Mouse (Mus musculus) adipocyte (in vitro differentiated cells): Measurements from ENCODE around the gene Cept1.
"Not testable (repeated sequence)": the region's sequence is repeated elsewhere in the genome, so short reads cannot be mapped to it uniquely, and the experiment has no call there.

ENCODE experiments used
- DNase-seq: peaks from one replicate; pipeline ENCODE4 v3.0.0-alpha.2; 2016; ENCODE audit warnings: low spot score

The Cept1 gene

DNA sequence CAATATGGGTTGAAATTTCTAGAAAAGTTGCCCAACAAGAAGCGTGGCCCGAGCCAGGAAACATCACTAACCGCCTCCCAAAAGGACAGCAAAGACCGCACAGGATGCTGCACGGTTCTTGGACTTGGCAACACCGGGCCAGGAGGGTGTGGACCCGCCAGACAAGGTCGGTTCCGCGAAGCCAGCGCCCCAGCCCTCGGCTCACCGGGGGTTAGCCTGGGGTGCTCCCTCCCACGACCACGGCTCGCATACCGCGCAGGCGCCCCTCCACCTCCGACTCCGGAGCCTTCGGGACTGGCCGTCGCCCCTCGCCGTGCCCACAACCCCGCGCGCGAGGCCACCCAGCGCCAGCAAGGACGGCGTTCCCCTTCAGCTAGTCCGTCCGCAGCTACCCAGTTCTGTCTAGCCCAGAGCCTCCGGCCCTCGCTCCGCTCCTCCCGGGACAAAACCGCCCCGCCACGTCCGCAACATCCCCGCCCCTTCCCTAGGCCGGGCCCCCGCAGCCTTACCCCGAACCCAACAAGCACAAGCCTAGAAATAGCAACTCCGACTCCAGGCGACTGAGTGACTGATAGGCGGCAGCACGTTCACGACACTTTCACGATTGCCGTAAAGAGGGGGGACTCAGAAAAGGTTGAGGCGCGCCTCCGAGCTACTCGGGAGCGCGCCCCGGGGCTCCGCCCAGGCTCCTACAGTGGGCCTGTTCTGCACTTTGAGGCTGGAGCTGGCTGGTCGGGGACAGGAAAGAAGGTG lies at the start of gene Cept1, which contains the start of gene Dram2:
Cept1 (minus strand) TSS at position 632 of the 753 bp plus-strand sequence.
Dram2 (plus strand) TSS at position 628 of the 753 bp plus-strand sequence.
- DNase-seq, result peak; percentile 94

DNA sequence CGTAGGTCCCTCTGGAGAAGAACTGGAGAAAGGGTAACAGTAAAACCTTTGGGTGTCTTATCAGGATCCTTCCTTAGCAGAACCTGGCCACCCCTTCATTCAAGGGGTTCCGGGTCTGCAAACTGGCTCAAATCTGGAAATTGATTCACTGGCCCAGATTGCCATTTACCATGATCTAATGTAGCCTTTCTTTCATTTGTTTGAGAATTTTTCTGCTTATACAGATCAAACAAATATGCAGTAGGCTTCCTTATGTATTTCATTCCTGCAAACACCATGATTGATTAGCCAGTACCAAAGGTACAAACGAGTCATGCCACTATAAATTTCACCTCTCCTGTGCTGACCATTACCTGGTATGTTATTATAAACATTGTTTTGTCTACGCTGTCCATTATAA lies 46.0 kb upstream of the Cept1 start:
- not testable (repeated sequence) for DNase-seq

DNA sequence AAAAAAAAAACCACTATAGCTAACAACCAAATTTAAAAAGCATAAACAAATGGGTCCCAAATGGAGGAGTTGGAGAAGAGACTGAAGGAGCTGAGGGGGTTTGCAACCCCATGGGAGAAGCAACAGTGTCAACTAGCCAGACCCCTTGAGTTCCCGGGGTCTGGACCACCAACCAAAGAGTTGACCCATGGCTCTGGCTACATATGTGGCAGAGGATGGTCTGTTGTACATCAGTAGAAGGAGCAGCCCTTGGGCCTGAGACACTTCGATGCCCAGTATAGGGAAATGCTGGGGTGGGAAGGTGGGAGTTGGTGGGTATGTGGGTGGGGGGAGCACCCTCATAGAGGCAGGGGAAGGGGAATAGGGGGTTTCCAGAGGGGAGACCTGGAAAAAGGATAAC lies 31.7 kb upstream of the Cept1 start:
- no peak for DNase-seq

DNA sequence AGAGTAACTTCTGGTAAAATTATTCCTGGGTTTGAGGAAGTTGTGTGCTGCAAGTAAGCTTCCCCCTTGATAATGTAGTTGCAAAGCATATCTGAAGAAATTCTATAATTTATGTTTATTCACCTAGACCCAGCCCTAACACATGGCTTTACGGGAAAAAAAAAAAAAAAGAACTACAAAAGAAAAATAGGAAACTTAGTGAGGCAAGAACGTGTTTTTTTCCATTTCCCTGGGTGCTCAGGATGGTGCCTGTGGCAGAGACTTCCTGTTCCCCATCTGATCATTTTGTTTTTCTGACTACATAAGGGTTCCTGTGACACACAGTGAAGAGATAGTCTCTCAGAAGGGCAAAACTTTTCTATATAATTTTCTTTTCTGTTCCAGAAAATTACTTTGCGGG lies 25.6 kb upstream of the Cept1 start:
- no peak for DNase-seq

DNA sequence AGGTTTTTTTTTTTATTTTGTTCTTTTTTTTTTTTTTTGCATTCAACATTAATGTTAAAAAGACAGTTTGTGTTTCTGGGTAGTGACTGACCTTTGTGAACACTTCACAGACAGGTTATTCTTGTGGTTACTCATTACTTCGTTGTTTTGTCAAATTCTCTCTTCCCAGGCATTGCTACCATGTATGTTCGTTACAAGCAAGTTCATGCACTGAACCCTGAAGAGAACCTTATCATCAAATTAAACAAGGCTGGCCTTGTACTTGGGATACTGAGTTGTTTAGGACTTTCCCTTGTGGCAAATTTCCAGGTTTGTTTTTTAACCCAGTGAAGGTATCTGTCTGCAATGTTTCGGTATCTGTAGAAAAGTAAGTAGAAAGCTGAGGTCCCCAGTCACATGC lies 18.3 kb upstream of the Cept1 start:
- no peak for DNase-seq

DNA sequence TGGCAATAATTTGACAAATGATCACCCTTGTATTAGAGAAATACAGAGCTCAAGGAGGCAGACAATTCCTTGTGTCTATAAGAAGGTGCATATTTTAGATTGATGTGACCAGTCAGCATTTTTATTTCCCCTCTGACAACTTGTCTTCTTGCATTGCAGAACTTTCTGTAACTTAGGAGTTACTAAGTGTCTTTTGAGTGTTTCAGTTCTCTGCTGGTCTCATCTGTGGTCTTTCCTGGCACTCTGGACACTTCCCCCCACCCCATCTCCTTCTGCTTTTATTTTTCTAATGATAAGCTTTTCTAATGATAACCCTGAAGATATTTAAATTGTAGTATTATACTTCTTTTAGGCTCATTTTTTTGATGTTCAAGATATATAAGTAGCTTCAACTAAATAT lies 10.7 kb upstream of the Cept1 start:
- DNase-seq, result no peak

DNA sequence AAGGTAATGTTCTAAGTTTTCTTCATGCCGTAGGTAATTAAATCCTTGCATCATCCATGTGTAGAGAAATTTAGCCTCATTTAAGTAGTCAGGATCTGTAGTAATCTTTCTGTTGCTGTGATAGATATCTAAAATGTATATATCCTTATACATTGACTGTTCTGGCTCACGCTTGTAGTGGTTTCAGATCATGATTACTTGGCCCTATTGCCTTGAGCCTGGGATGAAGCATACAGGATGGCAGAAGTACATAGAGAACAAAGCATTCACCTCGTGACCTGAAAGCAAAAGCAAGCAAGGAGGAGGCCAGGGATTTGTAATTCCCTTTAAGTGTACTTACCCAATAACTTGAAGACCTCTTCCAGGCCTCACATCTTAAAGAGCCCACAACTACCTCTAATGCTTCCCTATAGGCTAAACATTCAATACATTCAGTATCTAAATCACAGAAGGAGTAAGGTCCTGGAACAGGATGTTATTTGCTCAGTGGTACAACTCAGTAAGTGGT lies 8.2 kb upstream of the Cept1 start:
- DNase-seq, result no peak

DNA sequence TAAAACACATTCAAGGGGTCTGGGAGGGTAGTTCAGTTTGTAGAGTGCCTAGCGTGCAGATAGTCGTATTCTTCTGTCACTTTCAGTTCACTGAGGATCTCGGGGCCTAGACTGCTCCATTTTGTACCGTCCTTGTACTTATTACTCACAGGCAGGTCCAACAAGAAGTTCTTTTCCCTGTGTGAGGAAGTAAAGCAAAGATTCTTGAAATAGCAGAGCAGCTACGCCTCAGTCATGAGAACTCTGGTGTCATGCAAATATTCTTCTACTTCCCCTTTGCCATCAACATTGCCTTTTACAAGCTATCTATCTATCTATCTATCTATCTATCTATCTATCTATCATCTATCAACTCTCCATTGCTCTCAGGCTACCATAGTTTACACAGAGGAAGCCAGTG lies 5.8 kb upstream of the Cept1 start:
- DNase-seq, result no peak

DNA sequence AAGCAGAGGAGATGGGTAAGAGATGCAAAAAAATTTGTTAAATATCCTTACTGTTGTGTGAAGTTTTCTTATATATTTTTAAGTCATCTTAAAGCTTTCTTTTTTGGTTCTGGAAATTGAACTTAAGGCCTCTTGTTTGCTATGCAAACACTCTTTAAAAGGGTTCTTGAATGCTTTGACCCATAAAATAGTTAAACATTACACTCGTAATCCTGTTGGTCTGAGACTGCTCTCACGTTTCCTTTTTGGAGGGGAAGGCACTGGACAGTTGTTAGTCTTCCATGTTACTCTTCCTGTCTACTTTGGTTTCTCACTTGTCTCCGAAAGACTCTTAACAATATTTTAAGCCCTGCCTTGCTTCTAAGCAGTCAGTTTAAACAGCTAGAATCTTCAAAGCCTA lies 1.4 kb upstream of the Cept1 start:
- no peak for DNase-seq

DNA sequence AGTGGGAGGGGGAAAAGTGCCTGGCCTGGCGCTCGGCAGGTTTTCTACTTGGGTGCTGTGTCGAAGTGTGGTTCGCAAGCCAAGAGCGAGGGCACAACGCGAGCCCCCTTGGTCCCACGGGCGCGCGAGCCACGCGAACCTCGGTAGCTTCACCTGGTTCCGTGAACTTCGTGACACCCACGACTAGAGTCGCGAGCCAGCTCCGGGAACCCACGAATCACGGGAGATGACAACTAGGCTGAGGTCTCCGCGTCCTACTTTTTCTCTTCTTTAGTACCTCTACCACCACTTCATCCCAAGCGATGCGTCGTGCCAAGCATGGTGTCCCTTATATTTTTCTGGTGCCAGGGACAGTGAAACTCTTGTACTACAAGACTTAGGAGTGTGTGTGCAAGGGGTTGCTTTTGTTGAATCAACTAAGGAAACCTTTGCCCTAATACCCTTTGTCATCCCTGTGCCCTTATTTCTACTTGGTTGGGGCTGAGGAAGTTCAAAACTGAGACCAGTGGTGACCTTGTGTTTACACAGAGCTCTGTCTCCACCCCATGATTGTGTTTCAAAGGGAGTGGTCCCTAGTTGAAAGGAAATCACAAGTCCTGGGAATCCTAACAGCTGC lies 430 bp upstream of the Cept1 start:
- DNase-seq, result peak; percentile 65

DNA sequence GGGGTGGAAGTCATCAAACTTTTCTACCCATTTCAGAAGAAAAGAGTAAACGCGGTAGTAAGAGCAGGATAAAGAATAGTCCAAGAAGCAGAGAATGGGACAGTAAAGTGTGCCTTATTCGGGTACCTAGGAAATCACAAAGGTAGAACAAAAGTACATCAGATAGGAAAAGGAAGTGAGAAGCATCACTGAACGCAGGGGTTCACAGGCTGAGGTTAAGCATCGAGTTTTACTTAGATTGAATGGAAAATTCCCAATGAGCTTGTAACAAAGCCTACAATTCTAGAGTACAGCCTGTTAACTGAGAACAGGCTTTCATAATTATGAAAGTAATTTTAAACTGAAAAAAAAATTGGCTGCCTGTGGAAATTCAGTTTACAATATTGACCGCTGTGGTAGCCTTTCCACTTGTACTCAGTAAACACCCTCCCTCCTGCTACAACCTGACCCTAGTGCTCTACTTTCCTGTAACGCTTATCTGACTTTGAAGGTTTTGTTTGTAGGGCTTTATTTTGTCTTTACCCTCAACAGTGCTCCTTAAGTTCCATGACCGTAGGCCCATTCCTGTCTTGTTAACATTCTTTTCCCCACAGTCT lies 2.8 kb downstream of the Cept1 start:
- DNase-seq, result no peak

DNA sequence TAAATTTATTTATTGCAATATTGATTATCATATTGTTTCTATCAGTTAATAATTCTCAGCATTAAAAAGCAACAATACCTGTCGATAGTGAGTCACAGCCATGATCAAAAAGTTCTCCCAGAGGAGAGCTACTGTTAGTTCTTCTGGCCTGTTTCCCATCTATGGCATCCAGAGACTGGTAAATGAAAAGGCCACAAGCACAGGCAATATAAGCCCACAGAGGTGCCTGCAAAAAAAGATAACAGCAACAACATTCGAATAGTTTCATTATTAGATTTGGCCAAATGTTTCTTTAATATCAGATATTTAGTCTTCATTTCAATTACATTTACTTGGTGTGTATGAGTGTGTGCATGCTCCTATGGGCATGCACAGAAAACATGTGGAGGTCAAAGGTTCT lies 14.3 kb downstream of the Cept1 start:
- no peak for DNase-seq

DNA sequence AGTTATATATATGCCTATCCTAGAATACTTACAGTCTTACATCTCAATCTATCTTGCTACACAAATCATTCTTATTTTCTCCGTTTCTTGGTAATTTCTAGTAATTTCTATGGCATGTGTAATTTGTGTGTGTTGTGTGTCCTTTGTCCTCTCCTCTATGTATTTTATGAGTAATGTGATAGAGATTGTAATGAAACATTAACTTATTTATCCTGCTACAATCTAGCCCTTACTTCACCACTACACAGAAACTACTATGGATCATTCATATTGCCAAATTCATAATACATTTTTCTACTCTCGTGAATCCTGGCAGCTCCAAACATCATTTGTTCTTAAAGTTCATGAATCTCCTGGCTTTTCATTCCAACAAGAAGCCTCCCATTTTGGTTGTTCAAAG lies 19.6 kb downstream of the Cept1 start:
- DNase-seq, result no peak

DNA sequence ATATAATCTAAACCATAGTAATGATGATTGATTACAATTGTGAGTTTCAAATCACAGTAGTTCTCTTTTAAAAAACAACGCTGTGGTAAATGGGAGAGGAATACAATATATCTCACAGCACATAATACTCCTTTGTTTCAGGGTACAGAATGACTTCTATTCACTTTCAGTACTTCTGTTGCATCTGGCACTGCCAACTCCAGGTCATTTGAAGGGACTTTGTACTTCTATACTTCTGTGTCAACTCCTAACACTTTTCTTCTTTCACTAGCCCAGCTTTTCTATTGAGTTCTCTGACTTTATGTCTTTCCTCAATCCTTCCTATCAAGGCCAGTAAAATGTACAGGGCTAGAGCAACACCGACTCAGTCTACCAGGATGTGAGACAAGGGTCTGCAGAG lies 21.2 kb downstream of the Cept1 start:
- no peak for DNase-seq

DNA sequence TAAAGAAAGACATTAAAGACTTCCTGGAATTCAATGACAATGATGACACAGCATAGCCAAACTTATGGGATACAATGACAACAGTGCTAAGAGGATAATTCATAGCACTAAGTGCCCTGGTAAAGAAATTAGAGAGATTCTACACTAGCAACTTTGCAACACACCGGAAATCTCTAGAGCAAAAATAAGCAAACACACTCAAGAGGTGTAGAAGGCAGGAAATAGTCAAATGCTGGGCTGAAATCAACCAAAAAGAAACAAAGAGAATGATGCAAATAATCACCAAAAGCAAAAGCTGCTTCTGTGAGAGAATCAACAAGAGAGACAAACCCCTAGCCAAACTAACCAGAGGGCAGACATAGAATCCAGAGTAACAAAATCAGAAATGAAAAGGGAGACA lies 24.9 kb downstream of the Cept1 start:
- DNase-seq, result no peak

DNA sequence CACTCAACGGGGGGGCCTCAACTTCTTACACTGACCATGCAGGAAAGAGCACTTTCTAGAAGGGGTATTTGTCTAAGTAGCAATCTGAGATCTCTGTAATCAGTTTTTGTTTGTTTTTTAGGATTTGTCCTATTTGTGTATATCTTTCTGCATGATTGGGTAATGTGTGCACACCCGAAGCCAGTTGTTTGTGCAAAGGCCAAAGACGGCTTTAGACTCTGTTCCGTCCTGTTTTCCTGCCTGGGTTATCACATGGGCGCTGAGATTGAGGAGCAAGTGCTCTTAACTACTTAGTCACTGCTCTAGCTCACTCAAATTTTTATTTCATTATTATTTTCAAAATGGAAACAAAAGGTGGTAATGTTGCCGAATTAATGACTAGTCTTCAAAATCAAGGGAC lies 32.6 kb downstream of the Cept1 start:
- no peak for DNase-seq

DNA sequence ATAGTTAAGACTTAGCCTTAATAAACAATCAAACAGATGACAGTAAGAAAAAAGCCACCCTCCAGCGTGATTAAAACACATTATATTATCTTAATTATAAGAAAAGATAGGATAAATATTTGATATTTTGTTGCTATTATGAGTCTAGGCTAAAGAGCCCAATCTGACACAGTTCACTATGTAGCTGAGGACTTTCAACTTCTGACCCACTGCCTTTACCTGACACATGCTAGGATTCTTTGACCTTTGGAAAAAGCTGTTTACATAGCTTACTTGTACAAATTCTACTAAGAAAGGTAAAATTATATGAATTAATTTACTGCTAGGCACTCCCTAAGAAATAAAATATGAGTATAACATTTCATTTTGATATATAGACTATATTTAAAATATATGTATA lies 36.9 kb downstream of the Cept1 start:
- no peak for DNase-seq

DNA sequence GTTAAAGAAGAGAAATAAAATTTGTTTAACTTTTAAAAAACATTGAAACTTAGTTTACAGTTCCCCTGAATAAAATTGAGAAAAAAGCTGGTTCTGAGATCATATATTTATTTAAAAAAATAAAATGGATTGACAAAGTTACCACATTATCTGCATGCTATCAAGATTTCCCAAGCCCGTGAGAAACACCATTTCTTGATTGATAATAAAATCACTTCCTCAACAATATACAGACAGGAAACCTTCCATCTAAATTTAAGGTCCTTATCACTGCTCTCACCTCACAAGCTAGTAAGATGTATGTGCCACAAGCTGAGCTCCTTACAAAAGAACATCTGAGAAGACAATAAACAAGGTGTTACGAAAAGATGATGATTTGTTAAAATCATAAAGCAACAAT lies 44.7 kb downstream of the Cept1 start:
- DNase-seq, result no peak

DNA sequence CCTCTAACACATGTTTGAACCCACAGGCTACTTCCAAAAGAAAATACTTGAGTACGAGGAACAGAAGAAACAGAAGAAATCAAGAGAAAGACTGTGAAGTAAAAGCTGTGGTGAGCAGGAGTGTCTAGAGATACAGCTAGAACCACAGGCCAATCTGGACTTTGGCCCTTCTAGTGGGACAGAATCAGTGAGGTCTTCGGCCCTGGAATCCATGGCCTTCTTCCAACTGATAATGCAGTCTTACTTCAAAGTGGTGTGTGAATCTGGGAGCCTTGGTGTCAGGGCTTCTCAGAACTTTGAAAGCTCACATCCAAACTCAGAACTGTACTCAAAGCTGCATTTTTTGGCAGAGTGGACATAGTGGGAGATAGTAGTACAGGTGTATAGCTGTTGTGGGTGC lies 47.1 kb downstream of the Cept1 start:
- DNase-seq, result no peak

DNA sequence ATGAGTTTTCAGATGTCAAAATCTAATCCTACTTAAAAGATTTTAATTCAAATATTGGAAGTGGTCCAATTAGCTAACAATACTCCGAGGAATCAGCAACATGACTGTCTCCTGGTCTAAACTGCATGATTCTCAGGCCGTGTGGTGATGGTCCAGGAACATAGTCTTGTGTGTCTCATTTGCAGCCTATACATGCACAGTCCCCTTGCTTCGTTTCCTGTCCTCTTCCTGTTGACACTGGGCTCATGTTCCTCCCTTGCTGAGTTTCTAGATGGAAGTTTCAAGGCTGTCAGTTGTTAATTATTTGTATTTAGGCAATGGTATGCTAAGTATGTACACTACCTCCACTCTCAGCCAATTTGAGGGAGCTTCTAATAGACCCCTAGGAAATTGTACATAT lies 50.6 kb downstream of the Cept1 start:
- no peak for DNase-seq

DNA sequence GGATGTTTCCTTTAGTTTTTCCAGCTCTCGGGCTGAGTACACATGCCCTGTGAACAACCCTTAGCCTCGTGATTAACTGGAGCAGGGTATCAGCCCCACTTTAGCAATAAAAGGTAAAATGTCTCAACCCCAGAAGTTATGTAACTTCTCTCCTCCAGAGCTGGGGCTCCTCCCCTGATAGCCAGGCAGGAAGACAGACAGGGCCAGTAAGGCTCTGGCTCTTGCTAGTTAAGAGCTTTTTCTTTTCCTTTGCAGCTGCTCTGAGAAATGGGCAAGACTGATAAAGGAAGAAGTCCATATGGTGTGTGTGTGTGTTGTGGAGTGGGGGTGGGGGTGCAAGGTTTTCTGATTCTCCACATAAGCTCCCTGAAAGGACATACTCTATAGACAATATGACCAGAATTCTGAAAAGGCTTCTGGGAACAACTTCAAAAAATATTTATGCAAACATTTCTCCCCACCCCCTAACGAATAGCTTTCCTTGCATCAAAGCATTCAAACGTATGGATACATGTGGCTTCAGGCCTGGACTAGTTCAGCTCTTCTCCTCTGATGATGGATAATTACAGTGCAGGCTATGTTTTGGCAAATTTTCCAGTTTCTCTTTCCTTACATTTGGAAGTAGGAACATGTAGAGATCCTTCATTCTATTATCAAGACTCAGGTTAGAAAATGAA lies 51.4 kb downstream of the Cept1 start:
- DNase-seq, result peak; percentile 92

DNA sequence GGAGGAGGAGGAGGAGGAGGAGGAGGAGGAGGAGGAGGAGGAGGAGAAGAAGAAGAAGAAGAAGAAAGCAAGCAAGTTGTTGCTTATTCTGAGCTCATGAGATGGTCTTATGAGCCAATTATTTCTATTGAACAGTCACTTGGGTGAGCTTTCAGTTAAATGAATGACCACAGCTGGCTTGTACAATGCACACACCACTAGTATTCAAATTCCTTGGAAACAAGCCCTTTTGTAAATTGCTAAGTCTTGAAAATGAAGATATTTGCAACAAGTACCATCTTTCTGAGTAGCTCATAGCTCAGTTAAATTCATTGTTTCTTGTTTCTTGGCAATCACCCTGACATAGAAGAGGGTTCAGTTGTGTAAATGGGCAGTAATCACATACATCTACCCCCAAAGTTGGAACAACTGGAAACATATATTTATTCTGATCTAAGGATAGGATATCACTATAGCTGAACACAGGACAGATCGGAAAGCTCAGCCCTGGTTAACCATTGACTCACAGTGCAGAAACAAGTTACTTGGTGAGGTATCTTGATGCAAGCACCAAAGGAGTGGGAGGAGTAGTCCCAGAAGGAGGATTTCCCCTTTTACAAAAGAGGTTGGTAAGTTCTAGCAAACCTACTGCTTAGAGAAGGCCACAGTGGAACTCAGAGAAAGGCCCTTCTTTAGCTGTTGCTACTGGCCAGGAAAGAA lies 52.1 kb downstream of the Cept1 start:
- no peak for DNase-seq
